Mouse (Mus musculus): ENCODE measurements at regions not wholly inside any gene's neighbourhood (a gene's known extent, or its start where the extent isn't known, plus 50 kb on each side); places are given as distances from the start of the nearest gene placed in this dataset.

GRCm38 (mm10) chr2:115513774-115514231 lies 67.7 kb upstream of the BC052040 start:
- no peak for DNase-seq (ENCODE audit: low spot score)

- peak; percentile 72 for DNase-seq (ENCODE audit: low spot score)
Measured at GRCm38 (mm10) chr2:115514831-115515428, 66.6 kb upstream of the BC052040 start.

GRCm38 (mm10) chr2:115515470-115515869 lies 66.0 kb upstream of the BC052040 start:
- no peak for DNase-seq (ENCODE audit: low spot score)

GRCm38 (mm10) chr2:115516824-115517223 lies 64.7 kb upstream of the BC052040 start:
- DNase-seq (ENCODE audit: low spot score): no peak

GRCm38 (mm10) chr2:115519974-115520373 lies 61.5 kb upstream of the BC052040 start:
- no peak for DNase-seq (ENCODE audit: low spot score)

- no peak for DNase-seq (ENCODE audit: low spot score)
Measured at GRCm38 (mm10) chr2:115520413-115521139, 60.9 kb upstream of the BC052040 start.

- no peak for DNase-seq (ENCODE audit: low spot score)
Measured at GRCm38 (mm10) chr2:115529878-115530277, 51.6 kb upstream of the BC052040 start.
